In the genomic region with DNA sequence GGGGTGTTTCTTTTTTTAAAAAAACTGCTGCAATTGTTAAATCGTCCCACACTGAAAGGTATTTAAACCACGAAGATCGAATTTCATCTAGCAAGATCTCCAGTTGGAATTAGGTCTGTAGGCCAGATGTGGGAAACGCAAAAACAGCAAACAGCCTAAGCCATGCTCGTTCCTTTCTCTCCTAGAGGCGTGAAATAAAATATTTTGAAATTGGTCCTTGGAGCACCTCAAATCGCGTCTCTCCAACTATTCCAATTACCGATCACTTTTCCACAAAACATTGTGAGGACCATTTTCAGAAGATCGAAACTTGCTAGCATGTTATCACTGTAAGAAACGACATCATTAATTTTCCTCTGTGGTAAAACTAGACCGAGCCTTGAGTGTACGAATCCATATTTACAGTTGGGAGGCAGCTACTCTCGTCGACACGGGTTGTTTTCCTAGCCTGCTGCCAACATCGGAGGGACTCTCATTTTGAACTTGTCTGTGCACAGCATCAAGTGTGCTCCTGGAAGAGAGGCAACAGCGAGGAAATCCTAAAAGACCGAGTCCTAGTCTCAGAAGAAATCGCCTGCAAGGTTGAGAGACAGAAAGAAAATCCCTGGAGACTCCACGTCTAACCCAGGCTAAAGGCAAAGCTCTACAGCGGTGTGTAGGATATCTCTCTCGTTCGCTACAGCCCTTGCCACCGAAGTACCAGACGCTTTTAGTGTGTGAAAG, we compare ENCODE assay signal across 7 mouse cellular contexts. TPM values are rescaled to one million over a fixed set of nuclear protein-coding genes. Genes with fewer than 3 reads are reported as not detected.
DNase-seq lines count a peak whose midpoint lies in the region; ATAC-seq lines count a peak whose summit lies in the region.

No protein-coding gene starts in this region.

- H3K36me3 ChIP-seq in forebrain, embryonic 13.5 days (ENCODE audit: poor library complexity, severe bottlenecking), result peaks cover 16% of the 10 kb centered on the region
- peaks cover 23% of the 10 kb centered on the region for H3K36me3 ChIP-seq in hindbrain, embryonic 10.5 days

- no peaks in the 10 kb centered on the region for H3K9me3 ChIP-seq in forebrain, embryonic 13.5 days (replicated peaks)
- no peaks in the 10 kb centered on the region for H3K9me3 ChIP-seq in hindbrain, embryonic 10.5 days

- peak overlapping the region; percentile 99 for H3K4me3 ChIP-seq in forebrain, embryonic 13.5 days
- H3K4me3 ChIP-seq in hindbrain, embryonic 10.5 days, result peak overlapping the region; percentile 92

- H3K4me1 ChIP-seq in forebrain, embryonic 13.5 days, result peaks cover 13% of the 10 kb centered on the region
- H3K4me1 ChIP-seq in hindbrain, embryonic 10.5 days (replicated peaks), result peaks cover 15% of the 10 kb centered on the region

- peak; percentile 13 for DNase-seq in R1 (ENCODE audit: low read depth, low spot score)
- DNase-seq in brain, embryonic 18.5 days (ENCODE audit: low read depth, low spot score), result peak; percentile 54
- peak; percentile 56 for DNase-seq in hindbrain, embryonic 10.5 days (ENCODE audit: low spot score)
- DNase-seq in layer of hippocampus, postnatal 36 days, result peak; percentile 23 to 36
- DNase-seq in lung, postnatal 4 days, result peak; percentile 30 to 36
- peak; percentile 13 to 20 for DNase-seq in spleen, postnatal 10 days (ENCODE audit: low spot score in 2 of 2)

- under 1% methylated on average over 26 of the region's 26 CpGs for WGBS in forebrain, embryonic 13.5 days
- WGBS in hindbrain, embryonic 10.5 days, result under 1% methylated on average over 26 of the region's 26 CpGs

- peak overlapping the region; percentile 69 for H3K4me2 ChIP-seq in forebrain, embryonic 13.5 days

- H3K27me3 ChIP-seq in forebrain, embryonic 13.5 days, result no peaks in the 10 kb centered on the region
- no peaks in the 10 kb centered on the region for H3K27me3 ChIP-seq in hindbrain, embryonic 10.5 days (ENCODE audit: insufficient read depth, poor library complexity, severe bottlenecking)

- ATAC-seq in forebrain, embryonic 13.5 days, result no peak

- H3K27ac ChIP-seq in forebrain, embryonic 13.5 days, result peak overlapping the region; percentile 100
- peak overlapping the region; percentile 99 for H3K27ac ChIP-seq in hindbrain, embryonic 10.5 days

- peak overlapping the region; percentile 100 for H3K9ac ChIP-seq in forebrain, embryonic 13.5 days

RNA-seq across cellular contexts. Expression of a gene that starts 0.9 kb away (rescaled TPM):
- 282 and 289 TPM in 2 replicates for polyA plus RNA-seq in forebrain, embryonic 13.5 days (2015; fragmentation: Nextera tagmentation; extraction: Ambion mirVana)
- polyA plus RNA-seq in hindbrain, embryonic 10.5 days (2016; fragmentation: Nextera tagmentation; extraction: Ambion mirVana), result 171 and 173 TPM in 2 replicates
- total RNA-seq in layer of hippocampus, postnatal 36 days (2021), result 100 to 1,000 TPM; 111 to 113 TPM
